Mouse (Mus musculus) liver, embryonic 15.5 days (tissue): Measurements from ENCODE around the gene Gm2115. TPM values are rescaled to one million over a fixed set of nuclear protein-coding genes. Genes with fewer than 3 reads are reported as not detected.

Experiments
- ATAC-seq: fragments of 200-750 bp; cut with Nextera tagmentation; 2 replicates; pipeline ENCODE4 v1.8.0; 2017; ENCODE audit warnings: moderate number of reproducible peaks, mild to moderate bottlenecking, moderate library complexity; ENCODE audit not compliant: insufficient read depth
- H3K27ac ChIP-seq: fragments of 300-500 bp; sonication (generic); replicated peaks from 2 replicates; pipeline ENCODE4 v1.5.1; 2015; ENCODE audit warnings: mild to moderate bottlenecking, inconsistent platforms
- H3K27me3 ChIP-seq: fragments of 300-500 bp; sonication (generic); 2 replicates; pipeline ENCODE4 v1.6.1; 2015; ENCODE audit warnings: mild to moderate bottlenecking, inconsistent platforms
- H3K36me3 ChIP-seq: fragments of 300-500 bp; sonication (generic); replicated peaks from 2 replicates; pipeline ENCODE4 v1.6.1; 2015; ENCODE audit warnings: moderate library complexity, mild to moderate bottlenecking, inconsistent platforms
- H3K4me1 ChIP-seq: fragments of 300-500 bp; sonication (generic); replicated peaks from 2 replicates; pipeline ENCODE4 v1.6.1; 2015; ENCODE audit warnings: inconsistent platforms
- H3K4me2 ChIP-seq: fragments of 300-500 bp; sonication (generic); 2 replicates; pipeline ENCODE4 v1.6.1; 2015; ENCODE audit warnings: moderate library complexity, mild to moderate bottlenecking, inconsistent platforms
- H3K4me3 ChIP-seq: fragments of 300-500 bp; sonication (generic); replicated peaks from 2 replicates; pipeline ENCODE4 v1.5.1; 2015; ENCODE audit warnings: mild to moderate bottlenecking, inconsistent platforms
- H3K9ac ChIP-seq: fragments of 300-500 bp; sonication (generic); 2 replicates; pipeline ENCODE4 v1.6.1; 2015; ENCODE audit warnings: moderate library complexity, mild to moderate bottlenecking, inconsistent platforms
- H3K9me3 ChIP-seq: fragments of 300-500 bp; sonication (generic); replicated peaks from 2 replicates; pipeline ENCODE4 v1.6.1; 2016; ENCODE audit warnings: inconsistent platforms
- WGBS: fragments of 180-500 bp; shearing (Covaris S2); methylation state at CpG from one replicate; pipeline ENCODE4 v1.1.7; 2015; ENCODE audit warnings: mixed read lengths; ENCODE audit not compliant: insufficient replicate concordance; 5-methylcytosine and 5-hydroxymethylcytosine counted together
- polyA plus RNA-seq: library from polyadenylated mRNA; unstranded; fragments of >200 nt; fragmentation: Nextera tagmentation; extraction: Ambion mirVana; gene quantifications from 2 replicates; pipeline ENCODE4 v1.2.1, GENCODE M21; 2015

The Gm2115 gene
- 0.02 and 0.06 TPM in 2 replicates for polyA plus RNA-seq

DNA sequence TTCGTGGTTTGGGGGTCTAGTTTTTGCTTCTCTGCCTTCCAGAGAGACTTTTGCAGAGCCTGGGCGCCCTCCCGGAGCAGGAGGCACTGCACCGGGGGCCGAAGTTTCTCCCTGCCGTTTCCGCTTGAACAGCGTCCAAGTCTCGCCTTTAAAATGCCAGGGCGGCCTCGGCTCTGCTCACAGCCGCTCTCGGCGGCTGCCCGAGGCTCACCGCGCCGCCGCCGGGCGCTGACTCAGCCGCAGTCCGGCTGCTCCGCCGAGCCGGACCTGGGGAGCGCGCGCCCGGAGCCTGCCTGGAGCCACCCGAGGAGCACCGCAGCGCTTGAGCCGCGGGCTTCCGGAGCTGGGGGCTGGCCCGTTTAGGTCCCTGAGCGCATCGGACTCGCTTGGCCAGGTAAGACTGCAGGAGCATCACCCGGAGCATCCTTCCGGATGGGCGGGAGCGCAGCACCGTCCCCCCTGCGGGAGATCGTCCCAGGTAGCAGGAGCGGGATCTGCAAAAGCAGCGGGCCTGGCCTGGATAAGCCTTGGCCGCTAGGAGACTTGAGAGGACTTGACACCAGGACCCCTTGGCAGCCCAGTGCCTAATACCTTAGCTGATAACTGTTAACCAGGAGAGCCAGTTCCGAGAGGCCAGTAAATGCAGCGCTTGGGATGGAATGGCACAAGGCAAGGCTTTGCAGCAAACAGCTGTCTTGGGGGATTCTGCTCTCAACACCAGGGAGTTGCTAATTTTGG is at the start of gene Gm2115:
TSS of gene Gm2115 (plus strand) at position 159 of the 738 bp plus-strand sequence.
- no peaks in the 10 kb centered on the region for H3K4me1 ChIP-seq
- H3K36me3 ChIP-seq = no peaks in the 10 kb centered on the region
- H3K27ac ChIP-seq = no peak within 1 kb of the TSS
- no peak for ATAC-seq
- H3K9ac ChIP-seq = no peak within 1 kb of the TSS
- H3K27me3 ChIP-seq = peaks cover 37% of the 10 kb centered on the region
- H3K9me3 ChIP-seq = no peaks in the 10 kb centered on the region
- H3K4me3 ChIP-seq = no peak within 1 kb of the TSS
- peak within 1 kb of the TSS; percentile 23; the same call in 1 of the 2 replicates for H3K4me2 ChIP-seq
- WGBS = 1% methylated on average over 52 of the region's 52 CpGs

DNA sequence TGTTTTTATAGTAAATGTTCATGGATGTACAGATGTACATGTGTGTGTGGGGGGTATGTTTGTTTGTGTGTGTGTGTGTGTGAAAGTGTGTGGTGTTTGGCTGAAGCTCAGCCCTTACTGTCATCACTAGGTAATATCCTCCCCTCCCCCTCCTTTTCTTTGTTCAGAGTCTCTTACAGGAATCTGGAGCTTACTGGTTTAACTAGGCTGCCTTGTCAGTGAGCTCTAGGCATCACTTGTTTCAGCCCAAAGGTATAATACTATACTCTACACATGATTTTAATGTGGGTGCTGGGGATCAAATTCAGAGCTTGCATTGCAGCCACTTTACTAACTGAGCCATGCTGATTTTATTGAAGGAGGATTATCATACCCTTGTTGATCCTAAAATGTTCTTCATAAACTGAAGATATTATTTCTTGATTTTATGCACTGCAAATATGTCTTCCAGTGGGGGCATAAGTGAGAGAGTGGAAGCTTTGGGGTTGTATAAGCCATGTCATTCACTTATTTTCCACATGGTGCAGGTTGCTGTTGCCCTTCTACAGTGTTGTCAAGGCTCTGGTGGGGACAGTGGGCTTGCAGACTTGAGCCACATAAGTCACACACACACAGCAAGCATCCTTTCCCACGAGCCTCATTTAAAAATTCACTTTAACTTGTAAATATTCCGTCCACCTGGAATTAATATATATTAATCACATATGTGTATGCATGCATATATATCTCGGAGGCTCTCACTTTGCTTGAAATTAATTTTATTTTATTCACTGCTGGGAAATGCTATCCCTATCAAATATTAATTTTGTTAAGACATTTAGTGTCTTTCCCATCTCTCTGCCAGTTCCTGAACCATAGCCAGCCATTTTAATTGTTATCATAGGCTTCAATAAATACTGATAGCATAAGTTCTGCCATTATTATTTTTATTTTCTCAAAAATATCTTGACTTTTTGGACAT is 45.0 kb upstream of the Gm2115 start:
- H3K4me1 ChIP-seq = no peaks in the 10 kb centered on the region
- H3K9me3 ChIP-seq = no peaks in the 10 kb centered on the region
- no peak overlapping the region for H3K9ac ChIP-seq
- H3K27ac ChIP-seq = no peak overlapping the region
- no peak for ATAC-seq
- WGBS = 36% methylated on average over 3 of the region's 3 CpGs
- H3K4me2 ChIP-seq = no peak overlapping the region
- H3K4me3 ChIP-seq = no peak overlapping the region
- no peaks in the 10 kb centered on the region for H3K36me3 ChIP-seq
- no peaks in the 10 kb centered on the region for H3K27me3 ChIP-seq

GRCm38 (mm10) chr7:84486485-84486884 is 42.3 kb upstream of the Gm2115 start:
- Histone ChIP-seq H3K4me2 (no peak overlapping the region), H3K9me3 (no peaks in the 10 kb centered on the region), H3K27ac (no peak overlapping the region), H3K36me3 (no peaks in the 10 kb centered on the region), H3K9ac (no peak overlapping the region), H3K4me3 (no peak overlapping the region), H3K4me1 (no peaks in the 10 kb centered on the region), H3K27me3 (no peaks in the 10 kb centered on the region)
- no peak for ATAC-seq
- WGBS = 74% methylated on average over 2 of the region's 2 CpGs

GRCm38 (mm10) chr7:84503163-84503562 is 25.6 kb upstream of the Gm2115 start:
- H3K4me2 ChIP-seq = no peak overlapping the region
- 73% methylated on average over 1 of the region's 1 CpGs for WGBS
- no peak overlapping the region for H3K4me3 ChIP-seq
- no peak for ATAC-seq
- no peaks in the 10 kb centered on the region for H3K27me3 ChIP-seq
- no peaks in the 10 kb centered on the region for H3K4me1 ChIP-seq
- H3K27ac ChIP-seq = no peak overlapping the region
- H3K36me3 ChIP-seq = no peaks in the 10 kb centered on the region
- no peaks in the 10 kb centered on the region for H3K9me3 ChIP-seq
- H3K9ac ChIP-seq = no peak overlapping the region

DNA sequence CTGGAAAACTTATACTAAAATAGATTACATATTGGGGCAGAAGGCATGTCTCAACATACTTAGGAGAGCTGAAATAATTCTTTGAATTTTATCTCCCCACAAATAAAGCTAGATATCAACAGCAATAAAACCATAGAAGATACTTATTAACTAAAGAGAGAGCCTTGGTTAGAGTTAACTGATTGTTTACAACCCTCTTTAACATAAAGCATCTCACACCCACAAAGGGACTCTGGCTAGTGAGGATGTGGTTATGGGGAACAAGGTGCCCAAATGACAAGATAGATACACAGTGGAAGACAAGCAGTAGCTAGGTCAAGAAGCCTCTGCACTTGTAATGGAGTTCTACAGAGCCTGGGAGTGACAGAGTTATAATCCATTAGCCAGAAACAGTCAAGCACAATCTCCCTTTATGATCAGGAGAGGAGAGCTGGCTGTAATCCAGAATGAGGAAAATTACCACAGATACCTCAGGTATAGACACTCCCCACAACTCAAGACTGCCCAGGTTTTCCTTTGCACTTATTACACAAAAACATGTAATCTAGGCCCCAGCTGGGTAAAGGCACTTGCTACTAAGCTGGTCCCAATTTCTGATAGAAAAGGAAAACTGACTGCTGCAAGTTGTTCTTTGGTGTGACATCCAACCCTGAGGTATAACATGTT is 10.1 kb upstream of the Gm2115 start:
- H3K9me3 ChIP-seq = no peaks in the 10 kb centered on the region
- H3K4me3 ChIP-seq = no peak overlapping the region
- H3K9ac ChIP-seq = no peak overlapping the region
- no peak overlapping the region for H3K27ac ChIP-seq
- no peak overlapping the region for H3K4me2 ChIP-seq
- no peaks in the 10 kb centered on the region for H3K4me1 ChIP-seq
- ATAC-seq = no peak
- H3K36me3 ChIP-seq = no peaks in the 10 kb centered on the region
- H3K27me3 ChIP-seq = no peaks in the 10 kb centered on the region

GRCm38 (mm10) chr7:84521329-84521728 is 7.4 kb upstream of the Gm2115 start:
- Histone ChIP-seq H3K27me3 (no peaks in the 10 kb centered on the region), H3K9ac (no peak overlapping the region), H3K4me3 (no peak overlapping the region), H3K27ac (no peak overlapping the region), H3K36me3 (no peaks in the 10 kb centered on the region), H3K4me2 (no peak overlapping the region), H3K4me1 (no peaks in the 10 kb centered on the region), H3K9me3 (no peaks in the 10 kb centered on the region)
- ATAC-seq = no peak
- WGBS = 29% methylated on average over 1 of the region's 1 CpGs

GRCm38 (mm10) chr7:84522426-84522825 is 6.3 kb upstream of the Gm2115 start:
- H3K27me3 ChIP-seq = peaks cover 6% of the 10 kb centered on the region; the same call in 1 of the 2 replicates
- no peak overlapping the region for H3K27ac ChIP-seq
- H3K4me1 ChIP-seq = no peaks in the 10 kb centered on the region
- ATAC-seq = no peak
- H3K9ac ChIP-seq = no peak overlapping the region
- 27% methylated on average over 1 of the region's 1 CpGs for WGBS
- H3K4me3 ChIP-seq = no peak overlapping the region
- H3K4me2 ChIP-seq = no peak overlapping the region
- H3K9me3 ChIP-seq = no peaks in the 10 kb centered on the region
- no peaks in the 10 kb centered on the region for H3K36me3 ChIP-seq

- Histone ChIP-seq H3K4me1 (no peaks in the 10 kb centered on the region), H3K4me3 (no peak overlapping the region), H3K27me3 (peaks cover 37% of the 10 kb centered on the region), H3K9me3 (no peaks in the 10 kb centered on the region), H3K9ac (no peak overlapping the region), H3K27ac (no peak overlapping the region), H3K4me2 (no peak overlapping the region), H3K36me3 (no peaks in the 10 kb centered on the region)
- WGBS = 7% methylated on average over 1 of the region's 1 CpGs
- no peak for ATAC-seq
Observed at GRCm38 (mm10) chr7:84526171-84526570, 2.6 kb upstream of the Gm2115 start.

- 40% methylated on average over 1 of the region's 1 CpGs for WGBS
- Histone ChIP-seq H3K27ac (no peak overlapping the region), H3K4me3 (no peak overlapping the region), H3K27me3 (peaks cover 27% of the 10 kb centered on the region), H3K9me3 (no peaks in the 10 kb centered on the region), H3K9ac (no peak overlapping the region), H3K4me1 (no peaks in the 10 kb centered on the region), H3K36me3 (no peaks in the 10 kb centered on the region), H3K4me2 (no peak overlapping the region)
- no peak for ATAC-seq
Observed at GRCm38 (mm10) chr7:84532795-84533194, 4.0 kb downstream of the Gm2115 start.

GRCm38 (mm10) chr7:84534632-84535031 is 5.9 kb downstream of the Gm2115 start:
- Histone ChIP-seq H3K4me2 (no peak overlapping the region), H3K27ac (no peak overlapping the region), H3K9me3 (no peaks in the 10 kb centered on the region), H3K4me1 (no peaks in the 10 kb centered on the region), H3K4me3 (no peak overlapping the region), H3K36me3 (no peaks in the 10 kb centered on the region), H3K9ac (no peak overlapping the region), H3K27me3 (peaks cover 9% of the 10 kb centered on the region)
- WGBS = 51% methylated on average over 3 of the region's 3 CpGs
- ATAC-seq = no peak

- Histone ChIP-seq H3K36me3 (no peaks in the 10 kb centered on the region), H3K9ac (no peak overlapping the region), H3K27ac (no peak overlapping the region), H3K4me1 (no peaks in the 10 kb centered on the region), H3K27me3 (no peaks in the 10 kb centered on the region), H3K4me2 (no peak overlapping the region), H3K4me3 (no peak overlapping the region), H3K9me3 (no peaks in the 10 kb centered on the region)
- 46% methylated on average over 4 of the region's 4 CpGs for WGBS
- ATAC-seq = no peak
Observed at GRCm38 (mm10) chr7:84544946-84545345, 16.2 kb downstream of the Gm2115 start.
